Mouse (Mus musculus) limb, embryonic 15.5 days (tissue): Measurements from ENCODE around the gene Ptgfrn. TPM values are rescaled to one million over a fixed set of nuclear protein-coding genes. Genes with fewer than 3 reads are reported as not detected.
A peak's percentile ranks its signal among the peaks of the same experiment; 100 is the strongest.

ENCODE experiments used
- ATAC-seq: fragments of 200-750 bp; cut with Nextera tagmentation; 2 replicates; pipeline ENCODE4 v1.8.0; 2017; ENCODE audit warnings: low read depth, moderate TSS enrichment; ENCODE audit not compliant: insufficient number of reproducible peaks, low FRiP score, low TSS enrichment
- H3K27ac ChIP-seq: fragments of 300-500 bp; sonication (generic); 2 replicates; pipeline ENCODE4 v1.5.1; 2015; ENCODE audit warnings: moderate library complexity, mild to moderate bottlenecking, inconsistent platforms
- H3K27me3 ChIP-seq: fragments of 300-500 bp; sonication (generic); 2 replicates; pipeline ENCODE4 v1.6.1; 2015; ENCODE audit warnings: inconsistent platforms
- H3K36me3 ChIP-seq: fragments of 300-500 bp; sonication (generic); 2 replicates; pipeline ENCODE4 v1.6.1; 2015; ENCODE audit warnings: inconsistent platforms
- H3K4me1 ChIP-seq: fragments of 300-500 bp; sonication (generic); 2 replicates; pipeline ENCODE4 v1.6.1; 2015; ENCODE audit warnings: inconsistent platforms
- H3K4me2 ChIP-seq: fragments of 300-500 bp; sonication (generic); 2 replicates; pipeline ENCODE4 v1.6.1; 2015; ENCODE audit warnings: mild to moderate bottlenecking, inconsistent platforms
- H3K4me3 ChIP-seq: fragments of 300-500 bp; sonication (generic); 2 replicates; pipeline ENCODE4 v1.5.1; 2015; ENCODE audit warnings: mild to moderate bottlenecking, inconsistent platforms
- H3K9ac ChIP-seq: fragments of 300-500 bp; sonication (generic); 2 replicates; pipeline ENCODE4 v1.6.1; 2015; ENCODE audit warnings: inconsistent platforms
- H3K9me3 ChIP-seq: fragments of 300-500 bp; sonication (generic); 2 replicates; pipeline ENCODE4 v1.6.1; 2016; ENCODE audit warnings: inconsistent platforms
- WGBS: fragments of 180-500 bp; shearing (Covaris S2); methylation state at CpG from one replicate; pipeline ENCODE4 v1.1.7; 2015; 5-methylcytosine and 5-hydroxymethylcytosine counted together
- polyA plus RNA-seq: library from polyadenylated mRNA; unstranded; fragments of >200 nt; fragmentation: Nextera tagmentation; extraction: Ambion mirVana; gene quantifications from 2 replicates; pipeline ENCODE4 v1.2.1, GENCODE M21; 2015

Ptgfrn gene
- polyA plus RNA-seq, 1 experiment from 2014 or later: 7.8 TPM

DNA sequence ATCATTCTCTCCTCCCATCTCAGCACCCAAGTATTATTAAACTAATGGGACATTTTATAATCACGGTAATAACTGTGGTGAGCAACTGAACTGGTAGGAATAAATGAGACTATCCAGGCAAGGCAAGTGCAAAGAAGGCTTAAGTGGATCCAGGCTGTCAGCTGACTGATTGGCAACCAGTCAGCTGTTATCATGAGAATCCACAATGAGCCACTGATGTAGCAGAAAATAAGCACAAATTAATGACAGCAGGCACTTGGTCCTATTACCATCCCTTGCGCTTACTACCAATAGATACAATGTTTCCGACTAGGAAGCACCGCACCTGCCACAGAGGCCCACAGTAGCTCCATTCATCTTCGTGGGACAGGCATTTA is 2.4 kb upstream of the Ptgfrn start:
- H3K9ac ChIP-seq: no peak overlapping the region
- WGBS: 83% methylated on average over 5 of the region's 5 CpGs
- H3K4me2 ChIP-seq: no peak overlapping the region
- peaks cover 42% of the 10 kb centered on the region for H3K4me1 ChIP-seq
- no peak for ATAC-seq
- no peaks in the 10 kb centered on the region for H3K36me3 ChIP-seq
- no peak overlapping the region for H3K4me3 ChIP-seq
- H3K9me3 ChIP-seq: no peaks in the 10 kb centered on the region
- no peak overlapping the region for H3K27ac ChIP-seq
- H3K27me3 ChIP-seq: no peaks in the 10 kb centered on the region

GRCm38 (mm10) chr3:101111848-101112517 is 1.9 kb upstream of the Ptgfrn start:
- ATAC-seq: no peak
- H3K36me3 ChIP-seq: no peaks in the 10 kb centered on the region
- H3K27me3 ChIP-seq: no peaks in the 10 kb centered on the region
- WGBS: 24% methylated on average over 7 of the region's 7 CpGs
- H3K9me3 ChIP-seq: no peaks in the 10 kb centered on the region
- H3K9ac ChIP-seq: no peak overlapping the region
- no peak overlapping the region for H3K4me2 ChIP-seq
- H3K4me3 ChIP-seq: no peak overlapping the region
- peak overlapping the region; percentile 43; the same call in 1 of the 2 replicates for H3K27ac ChIP-seq
- peaks cover 41% of the 10 kb centered on the region for H3K4me1 ChIP-seq

GRCm38 (mm10) chr3:101111321-101111720 is 1.2 kb upstream of the Ptgfrn start:
- H3K27me3 ChIP-seq: no peaks in the 10 kb centered on the region
- H3K9me3 ChIP-seq: no peaks in the 10 kb centered on the region
- WGBS: 49% methylated on average over 10 of the region's 10 CpGs
- peak overlapping the region; percentile 95 for H3K27ac ChIP-seq
- ATAC-seq: no peak
- H3K9ac ChIP-seq: no peak overlapping the region
- no peak overlapping the region for H3K4me2 ChIP-seq
- H3K36me3 ChIP-seq: no peaks in the 10 kb centered on the region
- peaks cover 37% of the 10 kb centered on the region for H3K4me1 ChIP-seq
- H3K4me3 ChIP-seq: no peak overlapping the region

- H3K27me3 ChIP-seq: no peaks in the 10 kb centered on the region
- peaks cover 40% of the 10 kb centered on the region for H3K4me1 ChIP-seq
- H3K27ac ChIP-seq: peak overlapping the region; percentile 95
- H3K9ac ChIP-seq: no peak overlapping the region; the same call in 1 of the 2 replicates
- H3K36me3 ChIP-seq: no peaks in the 10 kb centered on the region
- peak; percentile 12; the same call in 1 of the 2 replicates for ATAC-seq
- peak overlapping the region; percentile 83 for H3K4me3 ChIP-seq
- peak overlapping the region; percentile 81 for H3K4me2 ChIP-seq
- H3K9me3 ChIP-seq: no peaks in the 10 kb centered on the region
Observed at GRCm38 (mm10) chr3:101110838-101111103, 693 bp upstream of the Ptgfrn start.

- Histone ChIP-seq H3K9ac (peak overlapping the region; percentile 90), H3K27ac (peak overlapping the region; percentile 95), H3K4me3 (peak overlapping the region; percentile 83), H3K36me3 (no peaks in the 10 kb centered on the region), H3K4me2 (peak overlapping the region; percentile 81), H3K27me3 (no peaks in the 10 kb centered on the region), H3K4me1 (peaks cover 49% of the 10 kb centered on the region), H3K9me3 (no peaks in the 10 kb centered on the region)
- under 1% methylated on average over 39 of the region's 47 CpGs for WGBS
- peak; percentile 25; the same call in 1 of the 2 replicates for ATAC-seq
Observed at GRCm38 (mm10) chr3:101109558-101110021, 488 bp downstream of the Ptgfrn start.

DNA sequence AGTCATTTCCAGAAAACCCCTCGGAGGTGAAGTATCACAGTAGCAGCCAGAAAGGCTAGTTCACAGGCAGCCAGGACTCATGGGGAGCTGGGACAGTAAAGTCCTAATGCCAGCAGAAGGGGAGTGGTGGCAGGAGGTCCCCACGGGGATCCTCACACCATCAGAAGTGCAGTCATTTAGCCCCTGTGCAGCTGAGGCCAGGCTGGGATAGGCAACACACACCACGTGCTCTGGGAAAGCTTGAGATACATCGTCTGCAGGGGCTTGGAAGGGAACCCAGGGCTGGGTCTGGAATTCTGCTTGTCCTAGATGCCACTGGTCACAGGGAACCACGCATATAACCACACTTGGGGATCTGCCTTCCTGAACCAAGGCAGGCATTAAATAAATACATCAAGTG is 1.2 kb downstream of the Ptgfrn start:
- no peaks in the 10 kb centered on the region for H3K9me3 ChIP-seq
- peaks cover 51% of the 10 kb centered on the region for H3K4me1 ChIP-seq
- H3K27me3 ChIP-seq: no peaks in the 10 kb centered on the region
- no peak overlapping the region; the same call in 1 of the 2 replicates for H3K27ac ChIP-seq
- peak overlapping the region; percentile 83 for H3K4me3 ChIP-seq
- peak overlapping the region; percentile 90; the same call in 1 of the 2 replicates for H3K9ac ChIP-seq
- H3K36me3 ChIP-seq: no peaks in the 10 kb centered on the region
- ATAC-seq: no peak
- 19% methylated on average over 5 of the region's 5 CpGs for WGBS
- H3K4me2 ChIP-seq: peak overlapping the region; percentile 81

- ATAC-seq: no peak
- no peaks in the 10 kb centered on the region for H3K27me3 ChIP-seq
- no peak overlapping the region for H3K9ac ChIP-seq
- 0 out of 2 replicates have a peak overlapping the region, but pooled peaks have one; percentile 83 for H3K4me3 ChIP-seq
- H3K4me2 ChIP-seq: peak overlapping the region; percentile 81
- WGBS: 50% methylated on average over 3 of the region's 3 CpGs
- H3K9me3 ChIP-seq: no peaks in the 10 kb centered on the region
- peaks cover 51% of the 10 kb centered on the region for H3K4me1 ChIP-seq
- no peak overlapping the region for H3K27ac ChIP-seq
- H3K36me3 ChIP-seq: no peaks in the 10 kb centered on the region
Observed at GRCm38 (mm10) chr3:101108282-101108681, 1.8 kb downstream of the Ptgfrn start.

DNA sequence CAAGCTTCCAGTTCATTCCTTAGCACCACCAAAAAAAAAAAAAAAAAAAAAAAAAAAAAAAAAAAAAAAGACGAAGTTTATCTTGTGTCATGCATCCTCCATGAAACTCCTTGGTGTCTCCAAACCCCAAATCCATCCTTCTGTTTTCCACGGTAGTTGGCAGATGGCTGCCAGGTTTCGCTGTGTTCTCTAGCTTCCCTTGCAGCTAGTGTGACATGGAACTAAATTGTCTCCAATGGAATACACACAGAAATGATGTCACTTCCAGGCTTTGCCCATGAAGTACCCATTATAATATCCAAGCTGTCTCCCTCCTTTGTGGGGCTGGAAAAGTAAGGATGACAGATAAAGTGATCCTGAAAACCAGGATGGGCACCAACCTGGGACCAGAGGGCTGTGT is 3.8 kb downstream of the Ptgfrn start:
- 87% methylated on average over 3 of the region's 3 CpGs for WGBS
- Histone ChIP-seq H3K9ac (no peak overlapping the region), H3K9me3 (no peaks in the 10 kb centered on the region), H3K4me2 (no peak overlapping the region), H3K4me3 (no peak overlapping the region), H3K36me3 (no peaks in the 10 kb centered on the region), H3K27me3 (no peaks in the 10 kb centered on the region), H3K4me1 (peaks cover 49% of the 10 kb centered on the region), H3K27ac (no peak overlapping the region)
- no peak for ATAC-seq

- no peak overlapping the region for H3K27ac ChIP-seq
- no peaks in the 10 kb centered on the region for H3K36me3 ChIP-seq
- H3K9ac ChIP-seq: no peak overlapping the region
- H3K4me3 ChIP-seq: no peak overlapping the region
- no peak for ATAC-seq
- no peak overlapping the region for H3K4me2 ChIP-seq
- no peaks in the 10 kb centered on the region for H3K9me3 ChIP-seq
- 66% methylated on average over 11 of the region's 11 CpGs for WGBS
- peaks cover 43% of the 10 kb centered on the region for H3K4me1 ChIP-seq
- no peaks in the 10 kb centered on the region for H3K27me3 ChIP-seq
Observed at GRCm38 (mm10) chr3:101105486-101105885, 4.6 kb downstream of the Ptgfrn start.

- H3K9ac ChIP-seq: no peak overlapping the region
- ATAC-seq: no peak
- no peaks in the 10 kb centered on the region for H3K27me3 ChIP-seq
- no peaks in the 10 kb centered on the region for H3K9me3 ChIP-seq
- no peak overlapping the region for H3K4me3 ChIP-seq
- H3K36me3 ChIP-seq: no peaks in the 10 kb centered on the region
- no peak overlapping the region for H3K4me2 ChIP-seq
- H3K27ac ChIP-seq: no peak overlapping the region
- peaks cover 44% of the 10 kb centered on the region for H3K4me1 ChIP-seq
- WGBS: 81% methylated on average over 9 of the region's 9 CpGs
Observed at GRCm38 (mm10) chr3:101104883-101105282, 5.2 kb downstream of the Ptgfrn start.

- no peaks in the 10 kb centered on the region for H3K27me3 ChIP-seq
- no peak overlapping the region for H3K4me3 ChIP-seq
- H3K9me3 ChIP-seq: no peaks in the 10 kb centered on the region
- H3K4me2 ChIP-seq: no peak overlapping the region
- no peak overlapping the region for H3K27ac ChIP-seq
- peaks cover 46% of the 10 kb centered on the region for H3K4me1 ChIP-seq
- H3K9ac ChIP-seq: no peak overlapping the region
- H3K36me3 ChIP-seq: no peaks in the 10 kb centered on the region
- 79% methylated on average over 9 of the region's 9 CpGs for WGBS
- no peak for ATAC-seq
Observed at GRCm38 (mm10) chr3:101103770-101104169, 6.3 kb downstream of the Ptgfrn start.

- Histone ChIP-seq H3K36me3 (no peaks in the 10 kb centered on the region), H3K9ac (no peak overlapping the region), H3K27me3 (no peaks in the 10 kb centered on the region), H3K9me3 (no peaks in the 10 kb centered on the region), H3K4me2 (no peak overlapping the region), H3K4me3 (no peak overlapping the region), H3K27ac (no peak overlapping the region), H3K4me1 (peaks cover 41% of the 10 kb centered on the region)
- no peak for ATAC-seq
- 85% methylated on average over 7 of the region's 7 CpGs for WGBS
Observed at GRCm38 (mm10) chr3:101102106-101102505, 8.0 kb downstream of the Ptgfrn start.

GRCm38 (mm10) chr3:101101184-101101583 is 8.9 kb downstream of the Ptgfrn start:
- WGBS: 87% methylated on average over 7 of the region's 7 CpGs
- H3K4me2 ChIP-seq: no peak overlapping the region
- ATAC-seq: no peak
- H3K9me3 ChIP-seq: no peaks in the 10 kb centered on the region
- H3K27me3 ChIP-seq: no peaks in the 10 kb centered on the region
- H3K4me3 ChIP-seq: no peak overlapping the region
- H3K27ac ChIP-seq: no peak overlapping the region
- H3K4me1 ChIP-seq: peaks cover 47% of the 10 kb centered on the region
- H3K9ac ChIP-seq: no peak overlapping the region
- H3K36me3 ChIP-seq: no peaks in the 10 kb centered on the region
